Mouse (Mus musculus) A20 (cell line): ENCODE data around the gene Gm9833.
A peak's percentile ranks its signal among the peaks of the same experiment; 100 is the strongest.
"Not testable (repeated sequence)": the region's sequence is repeated elsewhere in the genome, so short reads cannot be mapped to it uniquely, and the experiment has no call there.

Experiments used
- DNase-seq: peaks from one replicate; pipeline ENCODE4 v3.0.0-alpha.2; 2011; ENCODE audit warnings: low read depth, low spot score

The Gm9833 gene

DNA sequence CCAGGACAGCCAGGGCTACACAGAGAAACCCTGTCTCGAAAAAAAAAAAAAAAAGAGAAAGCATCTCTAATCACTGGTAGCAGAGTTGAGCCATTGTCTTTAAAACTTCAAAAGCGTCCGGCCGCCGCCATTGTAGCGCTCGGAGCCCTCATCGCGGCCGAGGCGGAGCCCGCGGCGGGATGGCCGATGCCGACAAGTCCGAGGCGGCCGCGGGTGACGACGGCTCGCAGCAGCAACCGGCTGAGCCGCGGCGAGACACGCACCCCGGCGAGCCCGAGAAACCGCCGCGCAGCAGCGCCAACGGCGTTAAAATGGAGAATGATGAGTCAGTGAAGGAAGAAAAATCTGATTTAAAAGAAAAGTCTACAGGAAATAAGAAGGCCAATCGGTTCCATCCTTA, at the start of gene Gm9833:
TSS of gene Gm9833 (plus strand) at position 117 of the 400 bp plus-strand sequence.
- not testable (repeated sequence) for DNase-seq

DNA sequence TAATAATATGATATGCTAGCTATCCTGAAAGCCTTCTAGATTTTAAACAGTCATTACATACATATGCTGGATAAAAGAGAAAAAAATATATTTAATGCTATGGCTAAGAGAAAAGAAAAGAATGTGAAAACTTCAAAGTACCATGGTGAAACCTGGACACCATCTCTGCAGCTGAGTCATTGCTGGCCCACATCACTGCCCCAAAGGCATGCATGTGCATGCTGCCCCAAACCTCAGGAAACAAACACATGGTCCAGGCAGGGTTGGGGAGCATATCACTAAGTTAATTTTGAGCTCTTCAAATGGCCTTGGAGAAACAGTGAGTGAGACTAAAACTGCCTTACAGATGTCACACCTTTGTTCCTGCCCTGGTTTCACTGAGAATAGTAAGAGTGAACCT, 17.8 kb upstream of the Gm9833 start:
- DNase-seq: no peak

DNA sequence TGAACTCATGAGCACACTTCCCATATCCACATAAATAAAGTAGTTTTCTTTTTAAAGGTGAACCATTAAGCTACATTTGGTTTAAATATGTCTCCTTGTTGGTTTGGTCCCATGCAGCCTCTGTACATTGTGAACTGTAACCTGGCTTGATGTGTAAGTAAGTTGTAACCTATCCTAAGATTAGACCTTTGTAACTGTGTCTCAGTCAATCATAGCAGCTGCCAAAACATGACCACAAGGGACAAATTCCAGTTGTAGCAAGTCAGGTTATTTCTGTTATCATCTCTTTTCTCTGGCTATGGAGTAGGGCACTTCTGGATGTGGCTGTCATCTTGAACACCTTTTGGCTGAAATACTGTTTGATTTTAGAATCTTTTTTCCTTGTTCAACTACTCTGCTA, 12.1 kb upstream of the Gm9833 start:
- DNase-seq: no peak

DNA sequence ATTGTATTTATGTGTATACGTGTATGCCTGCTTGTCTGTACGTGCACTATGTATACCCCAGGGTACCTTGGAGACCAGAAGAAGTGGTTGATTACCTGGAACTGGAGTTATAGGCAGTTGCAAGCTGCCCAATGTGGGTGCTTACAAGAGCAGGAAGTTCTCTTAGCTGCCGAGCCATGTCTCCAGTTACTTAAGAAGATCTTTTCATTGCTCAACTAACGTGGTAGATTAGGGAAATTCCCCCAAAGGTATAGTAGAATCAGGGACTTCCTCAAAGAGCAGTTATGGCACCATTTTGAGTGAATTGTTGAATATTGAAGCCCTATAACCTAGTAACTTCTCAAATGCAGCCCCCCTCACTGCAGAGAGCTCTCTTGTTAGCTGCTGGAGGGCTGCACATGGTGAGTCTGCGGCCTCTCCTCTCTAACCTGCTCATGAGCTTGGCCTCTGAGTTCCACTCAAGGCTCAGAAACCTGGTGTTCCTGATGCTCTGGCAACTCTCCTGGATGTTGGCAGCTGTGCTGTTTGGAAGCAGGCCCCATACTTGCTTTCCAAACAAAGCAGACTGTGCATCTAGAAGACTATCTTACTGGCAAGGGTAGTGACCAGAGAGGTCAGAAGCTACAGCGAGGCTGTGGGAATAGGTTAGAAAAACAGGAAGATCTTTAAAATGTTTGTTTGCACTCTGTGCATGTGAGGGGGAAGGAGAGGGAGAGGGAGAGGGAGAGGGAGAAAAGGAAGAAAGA, 10.6 kb upstream of the Gm9833 start:
- peak; percentile 67 for DNase-seq

DNA sequence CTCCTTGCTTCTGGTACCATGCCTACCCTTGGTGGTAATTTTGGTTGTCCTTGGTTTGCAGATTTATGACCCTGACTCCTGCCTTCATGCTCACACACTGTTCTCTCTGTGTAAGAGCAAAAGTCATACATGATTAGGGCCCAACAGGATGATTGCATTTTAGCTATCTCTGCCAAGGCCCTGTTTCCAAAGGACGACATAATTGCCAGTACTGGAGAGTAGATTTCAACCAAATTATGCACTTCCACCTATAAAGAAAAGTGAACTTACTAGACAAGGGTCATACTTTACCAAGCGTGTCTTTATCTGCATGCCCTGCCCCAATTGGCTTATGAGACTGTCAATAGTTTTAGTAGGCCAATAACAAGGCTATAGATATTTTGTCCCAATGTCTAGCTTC, 9.8 kb upstream of the Gm9833 start:
- no peak for DNase-seq

DNA sequence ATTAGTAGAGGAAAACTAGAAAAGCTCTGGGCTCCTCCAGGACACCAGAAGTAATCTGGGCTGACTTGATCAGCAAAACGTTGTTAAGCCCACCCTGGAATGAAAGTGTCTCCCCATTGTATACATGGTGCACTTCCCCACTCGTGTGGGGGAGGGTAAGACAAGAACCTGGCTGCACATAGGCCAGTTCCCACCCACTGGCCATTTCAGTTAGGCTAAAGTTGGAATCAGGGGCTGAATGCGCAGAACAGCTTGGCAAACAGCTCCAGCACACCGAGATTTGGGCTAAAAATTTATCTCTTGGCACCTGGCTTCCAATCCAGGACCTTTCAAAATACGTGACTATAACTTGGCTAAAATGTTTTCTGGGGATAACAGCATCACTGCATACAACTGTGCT, 6.6 kb upstream of the Gm9833 start:
- no peak for DNase-seq

DNA sequence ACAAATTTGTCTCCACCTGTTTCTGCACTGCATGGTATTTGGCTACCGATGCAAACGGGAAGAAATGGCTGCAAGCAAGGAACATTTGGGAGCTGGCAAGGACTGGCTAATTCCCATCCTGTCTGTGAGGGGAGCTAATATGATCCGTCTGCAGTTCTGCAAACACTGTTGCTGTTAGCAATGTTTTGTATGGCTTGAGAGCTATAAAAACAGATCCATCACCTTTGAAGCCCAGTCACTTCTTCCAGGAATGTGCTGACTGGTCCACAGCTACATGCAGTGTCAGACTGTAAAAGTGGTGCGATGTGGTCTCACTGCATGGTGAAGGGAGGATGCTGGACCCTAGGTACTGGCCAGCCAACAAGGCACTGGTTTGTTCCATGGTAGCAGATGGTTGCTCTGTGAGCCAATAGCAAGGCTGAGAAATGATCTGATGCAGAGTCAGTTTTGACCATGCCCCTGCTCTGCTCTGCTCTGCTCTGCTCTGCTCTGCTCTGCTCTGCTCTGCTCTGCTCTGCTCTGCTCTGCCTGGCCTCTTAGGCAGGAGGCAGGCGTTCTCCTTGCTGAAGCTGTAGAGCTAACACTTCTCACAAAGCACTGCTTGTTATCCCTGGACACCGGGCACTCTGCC, 5.9 kb upstream of the Gm9833 start:
- no peak for DNase-seq

DNA sequence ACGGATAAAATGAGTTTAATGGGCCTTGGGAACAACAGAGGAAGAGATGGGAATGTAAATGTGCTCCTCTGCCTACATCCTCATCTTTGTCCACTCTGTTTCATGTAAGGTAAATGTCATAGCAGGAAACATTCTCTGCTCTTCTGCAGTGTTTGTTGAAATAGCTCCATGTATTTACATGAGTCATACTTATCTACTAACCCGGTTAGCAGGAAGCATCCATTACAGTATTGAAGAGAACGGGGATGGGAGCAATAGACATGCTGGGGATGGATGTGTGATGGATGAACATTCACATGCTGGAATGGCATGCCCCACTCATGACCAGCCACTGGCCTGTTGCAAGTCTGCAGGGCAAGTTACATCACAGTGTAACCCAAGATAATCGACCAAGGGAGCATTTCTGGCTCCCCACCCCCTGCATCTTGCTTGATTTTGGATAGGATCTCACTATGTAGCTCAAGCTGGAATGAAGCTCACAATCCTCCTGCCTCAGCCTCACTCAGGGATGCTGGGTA, 5.3 kb upstream of the Gm9833 start:
- DNase-seq: no peak

DNA sequence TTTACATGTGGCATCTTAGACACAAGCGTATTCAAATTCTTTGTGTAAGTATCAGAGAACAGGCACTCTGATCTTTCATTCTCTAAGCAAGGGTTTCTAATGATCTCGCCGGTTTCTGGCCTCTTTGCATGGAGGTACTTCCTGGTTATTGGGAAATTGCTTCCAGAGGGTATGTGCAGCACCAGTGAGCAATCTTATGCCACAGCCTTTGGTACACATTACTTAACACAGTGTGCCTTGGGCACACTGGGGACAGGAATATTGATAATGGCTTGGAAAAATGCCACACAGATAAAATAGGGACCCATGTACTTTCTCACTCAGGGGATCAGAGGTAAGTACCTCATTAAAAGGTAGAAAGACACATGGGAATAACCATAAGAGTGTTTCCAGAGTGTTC, 3.8 kb upstream of the Gm9833 start:
- DNase-seq: no peak

DNA sequence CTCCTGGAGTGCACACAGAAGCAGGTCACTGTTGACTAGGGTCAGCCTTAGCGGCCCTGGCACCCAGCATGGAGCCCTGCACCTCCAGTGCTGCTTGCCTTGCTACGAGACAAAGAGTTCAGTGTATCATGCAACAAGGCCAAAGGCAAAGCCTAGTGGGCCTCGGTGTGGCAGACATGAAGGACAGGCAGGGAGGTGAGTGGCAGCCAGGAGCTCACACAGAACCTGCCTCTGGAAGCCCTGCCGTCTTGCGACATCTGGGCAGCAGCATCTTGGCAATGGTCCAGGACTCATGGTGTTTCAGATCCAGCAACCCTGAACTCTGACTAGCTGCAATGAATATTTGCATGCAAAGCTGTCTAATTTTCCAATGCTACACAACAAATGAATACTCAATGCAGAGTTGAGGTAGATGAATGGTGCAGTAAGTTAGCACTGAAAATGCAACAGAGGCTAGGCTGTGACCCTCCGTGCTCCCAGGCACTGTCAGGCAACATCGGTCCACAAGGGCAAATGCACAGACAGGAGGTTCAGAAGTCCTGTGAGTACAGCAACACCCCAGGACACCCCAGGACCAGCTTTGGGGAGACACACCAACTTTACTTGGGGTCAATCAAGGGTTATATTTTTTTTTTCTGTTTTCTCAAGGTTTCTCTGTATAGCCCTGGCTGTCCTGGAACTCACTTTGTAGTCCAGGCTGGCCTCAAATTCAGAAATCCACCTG, 2.4 kb upstream of the Gm9833 start:
- DNase-seq: no peak

DNA sequence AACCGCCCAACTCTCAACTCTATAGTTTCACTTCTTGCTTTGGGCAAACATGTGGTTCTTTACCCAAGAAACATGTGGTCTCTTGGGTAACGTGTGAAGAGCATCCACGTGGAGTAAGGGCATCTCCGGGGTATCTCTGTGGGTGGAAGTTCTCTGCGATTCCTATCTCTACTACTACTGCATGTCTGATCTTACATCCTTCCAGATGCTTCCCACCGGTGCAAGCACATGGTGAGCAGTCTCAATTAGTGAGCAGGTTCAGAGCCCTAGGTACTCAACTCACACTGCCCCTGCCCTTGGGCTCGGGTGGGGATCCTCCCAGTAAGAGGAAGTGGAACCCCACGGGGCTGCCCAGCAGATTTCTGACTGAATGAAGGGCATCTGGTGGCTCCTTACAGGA, 399 bp upstream of the Gm9833 start:
- no peak for DNase-seq

DNA sequence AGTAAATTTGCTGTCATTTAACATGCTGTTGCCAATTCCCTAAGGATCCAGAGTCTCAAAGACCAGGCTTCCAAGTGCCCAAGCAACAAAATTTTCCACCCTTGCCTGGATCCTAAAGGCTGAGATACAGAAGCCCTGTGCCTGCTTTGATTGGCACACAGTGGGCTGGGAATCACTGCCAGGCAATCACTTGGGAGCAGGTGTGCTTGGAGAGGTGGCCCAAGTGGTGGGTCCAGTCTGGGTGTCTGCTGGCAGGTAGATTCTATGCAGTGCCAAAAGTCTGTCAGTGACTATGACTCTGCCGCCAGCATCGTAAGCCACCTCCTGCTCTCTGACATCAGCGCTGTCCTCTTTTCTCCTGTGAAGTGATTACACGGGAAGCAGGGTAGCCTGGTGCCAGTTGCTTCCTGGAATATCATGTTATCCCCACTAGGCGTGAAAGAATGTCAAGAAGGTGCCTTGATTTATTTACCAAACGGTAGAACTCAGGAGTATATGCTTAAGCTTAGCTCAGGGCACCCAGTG, 3.8 kb downstream of the Gm9833 start:
- DNase-seq: no peak

DNA sequence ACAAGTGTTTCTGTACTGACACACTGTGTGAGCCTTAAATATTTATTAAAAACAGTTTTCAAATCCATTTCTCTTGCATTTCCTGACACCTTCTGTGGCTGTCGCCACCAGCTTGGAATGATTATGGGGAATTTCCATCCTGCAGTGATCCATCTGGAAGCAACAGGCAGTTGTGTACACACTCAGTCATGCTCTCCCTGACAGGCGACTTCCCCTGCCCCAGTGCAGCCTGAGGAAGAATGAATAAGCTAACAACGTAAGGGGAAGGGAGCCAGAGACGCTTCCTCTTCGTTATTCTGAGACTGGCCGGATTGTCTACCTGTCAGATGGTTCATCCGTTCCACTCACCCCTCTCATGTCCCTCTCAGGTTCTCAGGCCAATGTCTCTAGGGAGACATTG, 4.6 kb downstream of the Gm9833 start:
- DNase-seq: no peak

DNA sequence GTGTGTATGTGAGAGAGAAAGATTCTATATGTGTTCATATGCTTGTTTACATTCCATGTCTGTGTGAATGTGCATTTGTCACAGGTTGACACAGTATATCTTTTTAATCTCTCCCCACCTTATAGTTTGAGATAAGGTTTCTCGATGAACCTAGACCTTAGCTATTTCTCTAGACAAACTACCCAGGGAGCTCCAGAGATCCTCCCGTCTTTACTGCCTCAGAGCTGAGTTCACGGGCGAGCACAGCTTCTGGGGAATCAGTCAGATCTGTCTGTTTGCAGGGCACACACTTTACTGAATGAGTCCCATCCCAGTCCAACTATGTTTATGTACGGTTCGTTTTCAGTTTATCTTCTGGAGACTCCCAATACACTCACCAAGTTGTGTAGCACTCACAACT, 5.0 kb downstream of the Gm9833 start:
- DNase-seq: no peak

DNA sequence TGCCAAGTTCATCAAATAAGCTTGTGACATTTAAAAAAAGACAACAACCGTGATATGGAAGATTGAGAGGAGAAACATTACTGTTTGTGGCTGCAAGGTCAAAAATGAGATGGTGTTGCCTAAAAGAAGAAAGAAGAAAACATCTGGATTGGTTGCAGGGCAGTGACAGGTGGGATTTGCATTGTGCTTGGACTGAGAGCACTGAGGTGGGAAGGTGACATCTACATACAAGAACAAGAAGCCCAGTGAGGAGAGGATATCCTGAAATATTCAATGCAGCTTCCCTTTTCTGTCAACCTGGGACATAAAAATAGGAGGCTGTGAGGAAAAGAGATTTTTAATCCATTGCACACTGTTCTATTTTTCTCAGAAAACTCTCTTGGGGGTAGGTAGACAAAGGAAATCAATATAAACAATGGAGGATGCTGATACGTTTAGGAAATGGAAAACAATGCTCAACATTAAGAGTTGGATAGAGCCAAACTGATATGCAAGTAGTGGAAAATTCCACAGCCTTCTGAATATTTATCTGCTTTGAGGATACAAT, 7.2 kb downstream of the Gm9833 start:
- no peak for DNase-seq

DNA sequence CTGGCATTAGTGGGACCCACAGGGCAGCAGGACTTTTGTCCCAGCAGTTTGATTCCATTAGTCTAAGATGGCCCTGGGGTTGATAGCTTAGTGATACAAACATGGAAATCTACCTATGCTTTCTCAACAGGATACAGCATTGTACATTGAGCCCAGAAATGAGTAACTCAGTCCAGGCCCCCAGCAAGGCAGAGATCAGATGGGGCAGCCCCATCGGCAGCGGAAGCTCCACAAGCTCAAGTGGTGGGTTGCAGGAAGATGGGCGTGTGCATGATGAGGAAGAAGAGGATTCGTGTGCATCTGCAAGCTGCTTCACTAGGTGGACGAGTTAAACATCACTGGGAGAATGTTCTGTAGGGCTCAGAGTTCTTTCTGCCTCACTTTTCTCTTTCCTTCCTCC, 11.8 kb downstream of the Gm9833 start:
- no peak for DNase-seq

DNA sequence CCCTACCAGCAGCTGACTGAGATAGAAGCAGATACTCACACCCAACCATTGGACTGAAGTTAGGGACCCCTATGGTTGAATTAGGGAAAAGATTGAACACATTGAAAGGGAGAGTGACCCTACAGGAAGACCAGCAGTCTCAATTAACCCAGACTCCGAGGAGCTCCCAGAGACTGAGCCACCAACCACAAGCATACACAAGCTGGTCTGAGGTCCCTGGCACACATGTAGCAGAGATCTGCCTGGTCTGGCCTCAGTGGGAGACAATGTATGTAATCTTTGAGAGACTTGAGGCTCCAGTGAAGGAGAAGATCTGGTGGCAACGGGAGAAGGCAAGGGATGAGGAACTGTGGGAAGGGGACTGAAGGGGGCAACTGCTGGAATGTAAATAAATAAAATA, 23.7 kb downstream of the Gm9833 start:
- no peak for DNase-seq

DNA sequence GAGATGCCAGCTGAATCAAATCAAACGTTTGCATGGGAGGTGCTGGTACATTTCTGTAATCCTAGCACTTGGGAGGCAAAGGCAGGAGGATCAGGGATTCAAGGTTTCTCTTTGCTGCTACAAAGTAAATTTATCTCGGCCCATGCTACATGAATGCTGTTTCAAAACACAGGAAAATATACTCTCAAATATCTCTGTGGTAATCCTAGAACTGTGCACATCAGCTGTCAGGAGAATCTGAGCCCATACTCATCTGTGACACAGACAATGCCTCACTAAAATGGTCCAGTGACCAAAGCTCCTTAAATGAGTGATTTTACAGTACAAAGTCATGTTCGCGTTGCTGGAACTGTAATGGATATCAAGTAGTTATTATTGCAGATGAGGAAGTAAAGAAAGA, 24.3 kb downstream of the Gm9833 start:
- DNase-seq: no peak

DNA sequence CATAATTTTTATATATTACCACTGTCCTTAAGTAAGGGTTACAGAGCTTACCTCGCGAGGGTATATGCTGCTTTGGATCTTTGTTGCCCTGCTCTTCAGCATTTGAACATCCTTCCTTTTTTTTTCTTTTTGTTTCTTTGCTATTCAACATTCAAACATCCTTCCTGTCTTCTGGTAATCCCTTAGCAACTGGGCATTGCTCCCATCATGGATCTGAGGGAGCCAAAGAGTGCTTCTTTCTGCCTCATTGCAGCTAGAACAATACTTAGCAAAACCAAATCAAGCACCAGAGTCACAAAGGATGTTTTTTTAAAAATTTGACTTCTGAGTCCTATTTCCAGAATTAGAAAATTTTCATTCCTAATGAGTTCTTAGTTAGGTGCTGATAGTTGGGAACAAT, 24.8 kb downstream of the Gm9833 start:
- no peak for DNase-seq

DNA sequence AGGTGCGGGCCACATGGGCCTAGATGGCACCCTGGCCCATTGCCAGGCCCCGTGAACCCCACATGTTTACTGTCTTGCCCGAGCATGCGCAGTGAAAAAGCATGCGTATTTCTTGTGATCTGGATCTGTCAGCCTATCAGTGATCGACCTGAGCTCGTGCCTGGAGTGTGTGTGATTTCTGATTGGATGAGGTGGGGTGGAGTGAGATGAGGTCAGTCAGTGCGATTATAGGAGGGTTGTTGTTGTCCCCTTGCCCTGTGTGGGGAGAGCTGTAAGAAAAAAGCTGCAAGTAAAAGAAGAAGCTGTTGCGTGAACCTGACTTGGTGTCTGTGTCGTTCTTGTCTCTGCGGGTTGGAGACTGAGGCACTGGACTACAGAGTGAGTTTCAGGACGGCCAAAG, 28.6 kb downstream of the Gm9833 start:
- peak; percentile 94 for DNase-seq

DNA sequence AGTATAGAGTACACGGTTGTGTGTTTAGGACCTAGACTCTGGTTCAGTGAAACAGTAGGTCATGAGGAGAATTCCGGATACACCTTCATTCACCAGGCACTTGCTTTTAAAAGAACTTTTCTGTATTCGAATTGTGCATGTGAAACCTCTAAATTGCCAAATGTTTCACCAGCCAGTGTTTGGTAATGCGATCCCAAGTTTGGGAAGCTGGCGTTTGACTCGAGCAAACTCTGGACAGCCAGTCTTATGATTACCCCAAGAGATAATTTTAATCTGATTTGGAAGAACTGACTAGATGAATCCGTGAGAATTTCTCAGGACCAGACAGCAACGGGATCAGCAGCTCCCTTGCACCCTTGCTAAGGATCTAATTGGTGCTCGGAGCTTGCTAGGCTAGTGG, 33.3 kb downstream of the Gm9833 start:
- DNase-seq: no peak
